Mouse (Mus musculus): ENCODE results near the gene Baiap2l2.

DNA sequence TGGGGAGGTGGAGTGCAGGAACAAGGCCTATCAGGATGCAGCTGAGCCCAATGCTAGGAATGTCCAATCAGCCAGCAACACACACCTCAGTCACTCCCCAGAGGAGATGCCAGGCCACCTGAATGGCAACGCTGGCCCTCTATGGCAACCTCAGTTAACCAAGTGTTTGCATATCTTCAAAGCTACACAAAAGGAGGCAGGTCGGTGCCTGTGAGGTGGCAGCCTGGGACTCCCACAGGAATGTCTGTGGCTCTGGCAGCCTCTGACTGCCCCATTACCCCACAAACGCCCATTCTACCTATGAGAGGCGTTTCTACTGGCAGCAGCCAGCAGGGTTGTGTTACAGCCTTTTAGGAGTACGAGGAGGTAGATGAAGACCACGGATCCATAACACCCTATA, 13.2 kb upstream of the Baiap2l2 start:
- TF ChIP-seq POLR2A (IDR thresholded peaks at IDR 0.05; ENCODE audit: low read depth, low read length) (no peak), CTCF (conservative IDR thresholded peaks at IDR 0.05; ENCODE audit: insufficient read depth, insufficient read length, low read depth, low read length) (no peak)
